Mouse (Mus musculus) midbrain, embryonic 12.5 days (tissue): ENCODE results near the gene Hnrnph2. TPM values are rescaled to one million over a fixed set of nuclear protein-coding genes. Genes with fewer than 3 reads are reported as not detected.

Experiments used
- polyA plus RNA-seq: library from polyadenylated mRNA; unstranded; fragments of >200 nt; fragmentation: Nextera tagmentation; extraction: Ambion mirVana; gene quantifications from 2 replicates; pipeline ENCODE4 v1.2.1, GENCODE M21; 2016

Gene Hnrnph2
- polyA plus RNA-seq, 1 experiment from 2014 or later = 186 TPM

Other genes with a start within 250 kb of the Hnrnph2 start
- 13.9 and 16.4 TPM in 2 replicates for gene Drp2, start 196.6 kb upstream of the Hnrnph2 start, polyA plus RNA-seq
- gene Taf7l, start 124.7 kb upstream of the Hnrnph2 start, polyA plus RNA-seq = not detected in 2 replicates
- gene Timm8a1, start 59.3 kb upstream of the Hnrnph2 start, polyA plus RNA-seq = 49.5 and 50.3 TPM in 2 replicates
- 1.1 and 1.2 TPM in 2 replicates for gene Btk, start 17.6 kb upstream of the Hnrnph2 start, polyA plus RNA-seq
- 229 and 268 TPM in 2 replicates for gene Rpl36a, start 15.5 kb upstream of the Hnrnph2 start, polyA plus RNA-seq
- gene Gla, start 54 bp upstream of the Hnrnph2 start, polyA plus RNA-seq = 4.5 TPM in 2 replicates
- 7.3 and 9.1 TPM in 2 replicates for gene Armcx4, start 85.3 kb downstream of the Hnrnph2 start, polyA plus RNA-seq
- 67.1 and 68.8 TPM in 2 replicates for gene Armcx1, start 116.8 kb downstream of the Hnrnph2 start, polyA plus RNA-seq
- gene Armcx6, start 150.2 kb downstream of the Hnrnph2 start, polyA plus RNA-seq = 22.3 and 24.5 TPM in 2 replicates
- 56.6 and 60.5 TPM in 2 replicates for gene Armcx3, start 155.4 kb downstream of the Hnrnph2 start, polyA plus RNA-seq
- gene Armcx2, start 208.0 kb downstream of the Hnrnph2 start, polyA plus RNA-seq = 85.0 and 89.8 TPM in 2 replicates